Mouse (Mus musculus) layer of hippocampus, postnatal 25 days (tissue): ENCODE measurements around the gene Csnk1e. TPM values are rescaled to one million over a fixed set of nuclear protein-coding genes. Genes with fewer than 3 reads are reported as not detected.

Experiments used
- DNase-seq, 2 experiments: peaks; one replicate each; pipeline ENCODE4 v3.0.0; 2022; ENCODE audit warnings: mixed read lengths in 2 of 2, low spot score in 1 of 2; ENCODE audit errors: extremely low spot score in 1 of 2
- microRNA-seq, 2 experiments: library from miRNA; unstranded; fragments of <30 nt; microRNA quantifications; one replicate each; pipeline ENCODE4 v1.2.0; 2021
- total RNA-seq, 2 experiments: library from RNA; stranded (reverse); gene quantifications; 2 replicates each; pipeline ENCODE4 v1.2.3; 2021

Csnk1e gene
- total RNA-seq, 2 experiments from 2014 or later: 110 to 121 TPM

GRCm38 (mm10) chr15:79369452-79370280 lies 85.7 kb downstream of the Csnk1e start:
- DNase-seq: no peak

- no peak for DNase-seq
These were observed 86.4 kb downstream of the Csnk1e start for GRCm38 (mm10) chr15:79368861-79369440.

DNA sequence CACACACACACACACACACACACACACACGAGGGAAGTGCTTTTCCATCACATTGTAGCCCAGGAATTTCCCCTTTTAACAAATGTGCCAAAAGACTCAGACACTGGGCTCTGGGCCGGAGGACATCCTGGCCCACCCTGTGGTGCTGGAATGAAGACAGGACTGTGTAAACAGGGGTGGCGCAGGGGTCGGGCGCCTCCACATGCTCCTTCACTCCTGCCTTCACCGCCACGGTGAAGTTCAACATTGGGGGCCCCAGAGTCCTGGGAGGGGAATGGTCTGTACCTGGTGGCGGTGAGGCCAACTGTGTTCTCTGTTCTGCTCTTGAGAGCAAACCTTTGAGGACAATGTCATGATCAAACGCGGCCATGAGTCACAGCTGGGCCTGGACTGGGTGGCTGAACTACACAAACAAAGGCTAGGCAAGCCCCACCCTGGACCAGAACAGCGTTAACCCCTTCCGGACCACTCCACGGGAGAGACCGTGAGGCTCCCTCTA lies 87.0 kb downstream of the Csnk1e start:
- DNase-seq: no peak

Small RNA genes within 50 kb of the gene (microRNA-seq; reads per million reads assigned to microRNA genes)
- 0 reads per million in 2 experiments for gene Gm44302
- 1.8 to 3.6 reads per million in 2 experiments for gene Mir1943

Other genes with a start within 250 kb of the Csnk1e start
- 10 to 100 TPM; 42.0 to 50.6 TPM for gene Pick1, start 226.4 kb downstream of the Csnk1e start, total RNA-seq
- gene Gm49486, start 226.2 kb downstream of the Csnk1e start, total RNA-seq: under 1 TPM; 0.94 to 0.98 TPM
- gene Slc16a8, start 200.8 kb downstream of the Csnk1e start, total RNA-seq: not detected
- gene Baiap2l2, start 170.0 kb downstream of the Csnk1e start, total RNA-seq: 1 to 10 TPM; 3.3 to 4.2 TPM
- 10 to 100 TPM; 24.2 to 24.3 TPM for gene Pla2g6, start 127.2 kb downstream of the Csnk1e start, total RNA-seq
- 1 to 10 TPM in 1 of 2 experiments, under 1 TPM in 1; 0.61 to 1.0 TPM for gene Maff, start 108.9 kb downstream of the Csnk1e start, total RNA-seq
- 10 to 100 TPM; 54.2 to 55.4 TPM for gene Tmem184b, start 52.0 kb downstream of the Csnk1e start, total RNA-seq
- 10 to 100 TPM; 85.0 to 86.9 TPM for gene Kcnj4, start 49.7 kb upstream of the Csnk1e start, total RNA-seq
- under 1 TPM; 0.37 to 0.68 TPM for gene Kdelr3, start 60.8 kb upstream of the Csnk1e start, total RNA-seq
- 100 to 1,000 TPM; 275 to 348 TPM for gene Ddx17, start 91.2 kb upstream of the Csnk1e start, total RNA-seq
- gene Dmc1, start 149.5 kb upstream of the Csnk1e start, total RNA-seq: under 1 TPM; 0.57 to 0.92 TPM
- gene Fam227a, start 203.4 kb upstream of the Csnk1e start, total RNA-seq: 10 to 100 TPM in 1 of 2 experiments, 1 to 10 TPM in 1; 6.0 to 11.5 TPM
- 10 to 100 TPM; 51.8 to 54.2 TPM for gene Cby1, start 203.6 kb upstream of the Csnk1e start, total RNA-seq
- gene Tomm22, start 215.3 kb upstream of the Csnk1e start, total RNA-seq: 100 to 1,000 TPM; 100 to 107 TPM
- gene Josd1, start 232.4 kb upstream of the Csnk1e start, total RNA-seq: 10 to 100 TPM; 49.4 to 53.2 TPM
- 10 to 100 TPM; 46.2 to 52.6 TPM for gene Gtpbp1, start 235.3 kb upstream of the Csnk1e start, total RNA-seq